Mouse (Mus musculus) hindbrain, embryonic 15.5 days (tissue): ENCODE results near the gene Pmepa1. TPM values are rescaled to one million over a fixed set of nuclear protein-coding genes. Genes with fewer than 3 reads are reported as not detected.
A peak's percentile ranks its signal among the peaks of the same experiment; 100 is the strongest.

Experiments
- ATAC-seq: fragments of 200-750 bp; cut with Nextera tagmentation; 2 replicates; pipeline ENCODE4 v1.8.0; 2017; ENCODE audit warnings: low read depth, moderate number of reproducible peaks, moderate TSS enrichment; ENCODE audit not compliant: low FRiP score
- H3K27ac ChIP-seq: fragments of 300-500 bp; sonication (generic); replicated peaks from 2 replicates; pipeline ENCODE4 v1.5.1; 2015; ENCODE audit warnings: mild to moderate bottlenecking, inconsistent platforms
- H3K27me3 ChIP-seq: fragments of 300-500 bp; sonication (generic); 2 replicates; pipeline ENCODE4 v1.6.1; 2015; ENCODE audit warnings: control low read depth, inconsistent platforms
- H3K36me3 ChIP-seq: fragments of 300-500 bp; sonication (generic); 2 replicates; pipeline ENCODE4 v1.6.1; 2015; ENCODE audit warnings: control low read depth, inconsistent platforms
- H3K4me1 ChIP-seq: fragments of 300-500 bp; sonication (generic); replicated peaks from 2 replicates; pipeline ENCODE4 v1.6.1; 2015; ENCODE audit warnings: control low read depth, inconsistent platforms
- H3K4me2 ChIP-seq: fragments of 300-500 bp; sonication (generic); 2 replicates; pipeline ENCODE4 v1.6.1; 2015; ENCODE audit warnings: moderate library complexity, mild to moderate bottlenecking, inconsistent platforms
- H3K4me3 ChIP-seq: fragments of 300-500 bp; sonication (generic); 2 replicates; pipeline ENCODE4 v1.5.1; 2015; ENCODE audit warnings: mild to moderate bottlenecking, inconsistent platforms
- H3K9ac ChIP-seq: fragments of 300-500 bp; sonication (generic); 2 replicates; pipeline ENCODE4 v1.6.1; 2015; ENCODE audit warnings: inconsistent platforms
- H3K9me3 ChIP-seq: fragments of 300-500 bp; sonication (generic); 2 replicates; pipeline ENCODE4 v1.6.1; 2016; ENCODE audit warnings: control low read depth, inconsistent platforms
- WGBS: fragments of 180-500 bp; shearing (Covaris S2); methylation state at CpG from one replicate; pipeline ENCODE4 v1.1.7; 2015; 5-methylcytosine and 5-hydroxymethylcytosine counted together
- polyA plus RNA-seq: library from polyadenylated mRNA; unstranded; fragments of >200 nt; fragmentation: Nextera tagmentation; extraction: Ambion mirVana; gene quantifications from 2 replicates; pipeline ENCODE4 v1.2.1, GENCODE M21; 2015

Pmepa1 gene
- polyA plus RNA-seq, 1 experiment from 2014 or later: 5.0 TPM

DNA sequence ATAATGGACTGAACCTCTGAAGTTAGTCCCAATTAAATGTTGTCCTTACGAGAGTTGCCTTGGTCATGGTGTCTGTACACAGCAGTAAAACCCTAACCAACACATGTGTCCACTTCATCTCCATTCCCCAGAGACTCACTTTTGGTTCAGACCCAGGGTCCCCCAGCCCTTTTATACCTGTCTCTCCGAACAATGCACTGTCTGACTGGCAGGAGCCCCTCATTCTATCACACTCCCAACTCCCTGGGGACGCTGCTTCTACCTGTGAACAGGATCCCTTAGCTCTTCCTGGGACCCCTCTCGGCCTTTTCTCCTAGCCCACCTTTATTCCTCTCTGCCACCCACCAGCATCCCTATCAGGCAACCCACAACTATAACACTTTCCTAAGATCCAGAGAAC is 81.5 kb downstream of the Pmepa1 start:
- WGBS: 90% methylated on average over 4 of the region's 4 CpGs
- H3K9ac ChIP-seq: no peak overlapping the region
- no peak overlapping the region for H3K4me3 ChIP-seq
- H3K27me3 ChIP-seq: no peaks in the 10 kb centered on the region
- H3K4me1 ChIP-seq: no peaks in the 10 kb centered on the region
- H3K9me3 ChIP-seq: 0 out of 2 replicates have a peak, but pooled peaks cover 3% of the 10 kb centered on the region
- no peak for ATAC-seq
- no peak overlapping the region for H3K27ac ChIP-seq
- H3K36me3 ChIP-seq: no peaks in the 10 kb centered on the region
- no peak overlapping the region for H3K4me2 ChIP-seq

- Histone ChIP-seq H3K9me3 (no peaks in the 10 kb centered on the region), H3K27ac (no peak overlapping the region), H3K4me1 (no peaks in the 10 kb centered on the region), H3K4me2 (no peak overlapping the region), H3K9ac (no peak overlapping the region), H3K36me3 (no peaks in the 10 kb centered on the region), H3K27me3 (no peaks in the 10 kb centered on the region), H3K4me3 (no peak overlapping the region)
- WGBS: 39% methylated on average over 8 of the region's 8 CpGs
- no peak for ATAC-seq
Measured at GRCm38 (mm10) chr2:173187182-173187855, 89.0 kb downstream of the Pmepa1 start.

DNA sequence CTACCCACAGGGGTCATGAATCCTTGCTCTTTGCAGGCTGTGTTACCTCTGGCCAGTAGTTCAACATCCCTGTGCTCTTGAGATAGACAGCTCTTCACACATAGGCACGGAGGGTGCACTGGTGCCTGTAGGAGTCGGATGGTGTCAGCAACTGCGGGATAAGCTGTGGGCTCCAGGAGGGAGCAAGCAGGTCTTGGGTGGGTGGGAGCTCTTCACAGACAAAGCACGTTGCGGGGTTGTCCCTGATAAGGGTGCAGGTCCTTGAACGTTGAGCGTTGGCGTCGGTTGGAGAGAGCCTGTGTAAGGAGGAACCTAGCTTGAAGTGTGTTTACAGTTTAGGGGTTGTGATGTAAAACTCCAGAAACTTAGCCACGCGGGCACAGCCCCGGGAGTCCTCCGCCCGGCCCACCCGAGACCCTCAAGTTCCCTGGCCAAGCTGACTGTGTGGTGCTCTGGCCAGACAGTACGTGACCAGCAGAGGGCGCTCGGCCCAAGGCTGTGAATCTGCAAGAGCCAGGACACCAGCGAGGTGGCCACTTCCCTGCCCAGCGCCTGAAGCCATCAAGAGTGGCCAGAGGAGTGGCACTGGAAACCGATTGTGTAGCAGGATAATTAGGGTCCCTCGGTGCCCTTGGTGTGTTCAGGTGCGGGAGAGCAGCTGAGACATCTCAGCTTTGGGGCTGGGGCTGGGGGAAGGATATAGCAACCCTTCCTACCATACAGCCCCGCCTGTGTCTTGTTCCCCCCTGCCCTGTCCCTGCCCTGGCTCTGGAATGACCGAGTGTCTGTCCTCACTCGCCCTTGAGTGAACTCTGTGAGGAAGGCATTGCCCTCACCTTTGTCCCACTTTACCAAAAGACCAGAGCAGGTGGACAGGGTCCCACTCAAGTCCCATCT is 90.0 kb downstream of the Pmepa1 start:
- WGBS: 36% methylated on average over 26 of the region's 26 CpGs
- Histone ChIP-seq H3K9ac (no peak overlapping the region), H3K4me3 (no peak overlapping the region), H3K9me3 (no peaks in the 10 kb centered on the region), H3K4me2 (0 out of 2 replicates have a peak overlapping the region, but pooled peaks have one; percentile 20), H3K27ac (no peak overlapping the region), H3K4me1 (no peaks in the 10 kb centered on the region), H3K27me3 (no peaks in the 10 kb centered on the region), H3K36me3 (no peaks in the 10 kb centered on the region)
- peak; percentile 80 for ATAC-seq

GRCm38 (mm10) chr2:173185282-173185681 is 91.1 kb downstream of the Pmepa1 start:
- 76% methylated on average over 6 of the region's 6 CpGs for WGBS
- H3K9ac ChIP-seq: no peak overlapping the region
- no peaks in the 10 kb centered on the region for H3K36me3 ChIP-seq
- no peaks in the 10 kb centered on the region for H3K4me1 ChIP-seq
- no peaks in the 10 kb centered on the region for H3K9me3 ChIP-seq
- no peak overlapping the region for H3K4me3 ChIP-seq
- no peak overlapping the region for H3K4me2 ChIP-seq
- H3K27me3 ChIP-seq: no peaks in the 10 kb centered on the region
- no peak for ATAC-seq
- H3K27ac ChIP-seq: no peak overlapping the region

DNA sequence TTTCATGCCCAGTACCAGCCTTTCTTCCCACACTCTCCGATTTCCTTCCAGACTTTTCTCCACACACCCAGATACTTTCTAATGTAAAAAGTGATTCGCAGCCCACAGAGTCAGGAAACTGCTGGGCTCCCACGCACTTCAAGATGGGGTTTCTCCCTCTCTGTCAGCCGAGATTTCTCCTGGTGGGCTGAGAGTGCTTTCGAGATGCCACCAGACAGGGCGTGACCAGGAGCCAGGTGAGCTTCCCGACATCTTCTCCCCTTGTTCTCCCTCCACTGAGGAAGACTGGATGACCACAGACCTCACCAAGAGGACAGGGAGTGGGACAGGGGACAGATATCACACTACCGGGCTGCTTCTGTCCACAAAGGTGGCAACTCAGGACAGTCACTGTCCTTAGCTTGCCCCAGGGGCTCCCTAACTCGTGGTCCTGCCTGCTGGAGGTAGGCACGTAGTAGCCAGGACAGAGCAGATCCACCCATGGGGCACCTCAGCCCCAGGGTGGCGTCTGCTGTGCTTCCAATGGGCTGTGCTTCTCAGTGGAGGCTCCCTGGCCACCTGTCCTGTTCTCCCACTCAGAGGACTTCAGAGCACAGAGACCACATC is 91.8 kb downstream of the Pmepa1 start:
- Histone ChIP-seq H3K27me3 (no peaks in the 10 kb centered on the region), H3K27ac (no peak overlapping the region), H3K9ac (no peak overlapping the region), H3K4me3 (no peak overlapping the region), H3K36me3 (no peaks in the 10 kb centered on the region), H3K9me3 (no peaks in the 10 kb centered on the region), H3K4me1 (no peaks in the 10 kb centered on the region), H3K4me2 (no peak overlapping the region)
- 72% methylated on average over 11 of the region's 11 CpGs for WGBS
- no peak for ATAC-seq

- WGBS: 10% methylated on average over 8 of the region's 8 CpGs
- no peaks in the 10 kb centered on the region for H3K4me1 ChIP-seq
- no peak overlapping the region for H3K9ac ChIP-seq
- no peak overlapping the region for H3K27ac ChIP-seq
- H3K27me3 ChIP-seq: no peaks in the 10 kb centered on the region
- H3K4me3 ChIP-seq: no peak overlapping the region
- peak; percentile 20; the same call in 1 of the 2 replicates for ATAC-seq
- H3K9me3 ChIP-seq: no peaks in the 10 kb centered on the region
- no peaks in the 10 kb centered on the region for H3K36me3 ChIP-seq
- no peak overlapping the region for H3K4me2 ChIP-seq
Measured at GRCm38 (mm10) chr2:173183836-173184460, 92.4 kb downstream of the Pmepa1 start.

GRCm38 (mm10) chr2:173183311-173183710 is 93.0 kb downstream of the Pmepa1 start:
- Histone ChIP-seq H3K27me3 (no peaks in the 10 kb centered on the region), H3K27ac (no peak overlapping the region), H3K4me1 (no peaks in the 10 kb centered on the region), H3K9me3 (no peaks in the 10 kb centered on the region), H3K36me3 (no peaks in the 10 kb centered on the region), H3K4me2 (no peak overlapping the region), H3K9ac (no peak overlapping the region), H3K4me3 (no peak overlapping the region)
- WGBS: 86% methylated on average over 10 of the region's 10 CpGs
- no peak for ATAC-seq

DNA sequence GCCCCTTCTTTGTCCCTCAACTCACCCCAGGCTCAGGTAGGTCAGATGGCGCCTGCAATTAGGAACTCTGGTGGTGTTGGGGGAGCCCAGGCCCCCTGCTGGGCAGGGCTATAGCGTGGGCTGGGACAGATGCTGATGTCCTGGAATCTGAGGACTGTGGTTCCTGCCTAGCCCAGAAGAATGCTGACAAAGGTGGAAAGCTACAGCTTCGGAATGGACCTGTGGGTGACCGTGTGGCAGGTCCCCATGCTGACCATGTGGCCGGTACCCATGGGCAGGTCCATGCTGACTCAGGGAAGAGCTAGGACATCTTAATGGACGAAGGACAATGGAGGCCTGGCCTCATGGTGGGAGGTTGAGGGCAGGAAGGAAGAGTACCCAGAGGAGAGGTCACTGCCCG is 93.5 kb downstream of the Pmepa1 start:
- Histone ChIP-seq H3K27ac (no peak overlapping the region), H3K4me1 (no peaks in the 10 kb centered on the region), H3K4me3 (no peak overlapping the region), H3K9me3 (no peaks in the 10 kb centered on the region), H3K9ac (no peak overlapping the region), H3K4me2 (no peak overlapping the region), H3K36me3 (no peaks in the 10 kb centered on the region), H3K27me3 (no peaks in the 10 kb centered on the region)
- no peak for ATAC-seq
- WGBS: 79% methylated on average over 7 of the region's 7 CpGs

DNA sequence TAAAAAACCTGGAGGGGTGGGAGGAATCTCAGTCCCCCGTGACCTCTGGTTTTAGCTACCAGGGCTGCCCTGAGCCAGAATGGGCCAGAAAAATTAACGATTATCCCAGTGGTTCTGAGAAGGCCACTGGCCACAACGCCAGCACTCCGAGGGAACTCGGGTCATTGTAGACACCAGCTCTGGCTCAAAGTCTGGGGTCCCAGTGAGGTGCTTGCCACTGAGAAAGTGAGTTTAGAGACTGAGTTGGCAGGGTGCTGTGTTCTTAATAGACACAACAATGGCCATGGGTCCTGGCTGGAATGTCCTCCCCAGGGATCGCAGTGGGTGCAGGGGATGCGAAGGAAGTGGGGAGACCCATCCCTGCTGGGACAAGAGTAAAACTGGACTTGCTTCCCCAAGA is 94.4 kb downstream of the Pmepa1 start:
- Histone ChIP-seq H3K4me3 (no peak overlapping the region), H3K9ac (no peak overlapping the region), H3K4me1 (no peaks in the 10 kb centered on the region), H3K4me2 (no peak overlapping the region), H3K36me3 (no peaks in the 10 kb centered on the region), H3K27ac (no peak overlapping the region), H3K9me3 (no peaks in the 10 kb centered on the region), H3K27me3 (no peaks in the 10 kb centered on the region)
- no peak for ATAC-seq
- 86% methylated on average over 7 of the region's 7 CpGs for WGBS

DNA sequence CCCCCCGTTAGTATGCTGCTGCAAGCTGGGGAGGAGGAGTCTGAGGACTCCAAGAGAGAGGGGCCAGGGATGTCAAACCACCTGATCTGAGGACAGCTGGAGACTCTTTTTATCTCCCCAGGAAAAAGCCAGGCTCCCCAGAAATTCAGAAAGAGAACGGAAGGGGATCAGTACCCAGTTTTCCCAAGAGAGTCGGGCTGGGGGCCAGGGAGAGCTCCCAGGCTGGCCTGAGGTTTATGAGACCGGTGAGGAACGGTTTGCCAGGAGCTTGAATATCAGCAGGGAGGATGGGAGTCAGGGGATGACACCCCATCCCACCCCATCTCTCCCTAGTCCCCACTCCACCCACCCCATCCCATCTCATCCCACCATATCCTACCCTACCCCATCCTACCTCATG is 94.8 kb downstream of the Pmepa1 start:
- H3K4me3 ChIP-seq: no peak overlapping the region
- no peaks in the 10 kb centered on the region for H3K36me3 ChIP-seq
- ATAC-seq: no peak
- H3K4me2 ChIP-seq: no peak overlapping the region
- 79% methylated on average over 4 of the region's 5 CpGs for WGBS
- no peak overlapping the region for H3K27ac ChIP-seq
- H3K4me1 ChIP-seq: no peaks in the 10 kb centered on the region
- no peaks in the 10 kb centered on the region for H3K27me3 ChIP-seq
- H3K9me3 ChIP-seq: no peaks in the 10 kb centered on the region
- H3K9ac ChIP-seq: no peak overlapping the region

- Histone ChIP-seq H3K9me3 (no peaks in the 10 kb centered on the region), H3K36me3 (no peaks in the 10 kb centered on the region), H3K4me2 (no peak overlapping the region), H3K27me3 (no peaks in the 10 kb centered on the region), H3K4me3 (no peak overlapping the region), H3K4me1 (no peaks in the 10 kb centered on the region), H3K27ac (no peak overlapping the region), H3K9ac (no peak overlapping the region)
- WGBS: 84% methylated on average over 11 of the region's 11 CpGs
- ATAC-seq: no peak
Measured at GRCm38 (mm10) chr2:173180721-173181388, 95.5 kb downstream of the Pmepa1 start.
